Mouse (Mus musculus) heart, embryonic 15.5 days (tissue): ENCODE measurements around the gene Pam. TPM values are rescaled to one million over a fixed set of nuclear protein-coding genes. Genes with fewer than 3 reads are reported as not detected.

ENCODE experiments used
- ATAC-seq: fragments of 200-750 bp; cut with Nextera tagmentation; replicated peaks from 2 replicates; pipeline ENCODE4 v1.8.0; 2017; ENCODE audit warnings: low read depth, moderate TSS enrichment; ENCODE audit not compliant: insufficient number of reproducible peaks, insufficient read depth, low FRiP score
- H3K27ac ChIP-seq: fragments of 300-500 bp; sonication (generic); 2 replicates; pipeline ENCODE4 v1.5.1; 2015; ENCODE audit warnings: mild to moderate bottlenecking, inconsistent platforms
- H3K27me3 ChIP-seq: fragments of 300-500 bp; sonication (generic); 2 replicates; pipeline ENCODE4 v1.6.1; 2015; ENCODE audit warnings: inconsistent platforms
- H3K36me3 ChIP-seq: fragments of 300-500 bp; sonication (generic); 2 replicates; pipeline ENCODE4 v1.6.1; 2015; ENCODE audit warnings: mild to moderate bottlenecking, inconsistent platforms
- H3K4me1 ChIP-seq: fragments of 300-500 bp; sonication (generic); replicated peaks from 2 replicates; pipeline ENCODE4 v1.6.1; 2015; ENCODE audit warnings: inconsistent platforms
- H3K4me2 ChIP-seq: fragments of 300-500 bp; sonication (generic); 2 replicates; pipeline ENCODE4 v1.6.1; 2015; ENCODE audit warnings: inconsistent platforms, mild to moderate bottlenecking, moderate library complexity
- H3K4me3 ChIP-seq: fragments of 300-500 bp; sonication (generic); 2 replicates; pipeline ENCODE4 v1.5.1; 2015; ENCODE audit warnings: mild to moderate bottlenecking, inconsistent platforms
- H3K9ac ChIP-seq: fragments of 300-500 bp; sonication (generic); 2 replicates; pipeline ENCODE4 v1.6.1; 2015; ENCODE audit warnings: mild to moderate bottlenecking, inconsistent platforms
- H3K9me3 ChIP-seq: fragments of 300-500 bp; sonication (generic); replicated peaks from 2 replicates; pipeline ENCODE4 v1.6.1; 2016; ENCODE audit warnings: inconsistent platforms
- WGBS: fragments of 180-500 bp; shearing (Covaris S2); methylation state at CpG from one replicate; pipeline ENCODE4 v1.1.7; 2015; ENCODE audit warnings: mixed read lengths; 5-methylcytosine and 5-hydroxymethylcytosine counted together
- polyA plus RNA-seq: library from polyadenylated mRNA; unstranded; fragments of >200 nt; fragmentation: Nextera tagmentation; extraction: Ambion mirVana; gene quantifications from 2 replicates; pipeline ENCODE4 v1.2.1, GENCODE M21; 2015

Gene Pam
- polyA plus RNA-seq, 1 experiment from 2014 or later, result 544 TPM

DNA sequence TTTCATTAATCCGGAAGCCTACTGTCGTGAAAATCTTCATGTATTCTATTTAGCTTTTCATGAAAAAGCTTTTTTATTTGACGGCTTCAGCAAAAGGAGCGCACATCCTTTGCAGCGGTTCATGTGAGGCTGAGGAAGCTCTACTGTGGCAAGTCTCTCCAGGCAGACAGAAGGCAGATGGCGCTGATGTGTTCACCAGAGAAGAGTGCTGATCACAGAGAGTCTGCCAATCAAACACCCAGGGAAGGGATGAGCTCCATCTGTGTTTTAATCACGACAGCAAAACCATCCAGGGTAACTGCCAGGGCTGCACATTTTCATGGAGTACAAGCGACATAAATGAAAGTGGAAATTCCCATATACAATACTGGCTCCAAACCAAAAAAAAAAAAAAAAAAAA lies 63.6 kb downstream of the Pam start:
- H3K27me3 ChIP-seq, result no peaks in the 10 kb centered on the region
- no peaks in the 10 kb centered on the region for H3K9me3 ChIP-seq
- no peak overlapping the region for H3K4me2 ChIP-seq
- no peaks in the 10 kb centered on the region for H3K36me3 ChIP-seq
- H3K4me3 ChIP-seq, result no peak overlapping the region
- WGBS, result 83% methylated on average over 8 of the region's 8 CpGs
- H3K4me1 ChIP-seq, result no peaks in the 10 kb centered on the region
- ATAC-seq, result no peak
- H3K9ac ChIP-seq, result no peak overlapping the region
- no peak overlapping the region for H3K27ac ChIP-seq

DNA sequence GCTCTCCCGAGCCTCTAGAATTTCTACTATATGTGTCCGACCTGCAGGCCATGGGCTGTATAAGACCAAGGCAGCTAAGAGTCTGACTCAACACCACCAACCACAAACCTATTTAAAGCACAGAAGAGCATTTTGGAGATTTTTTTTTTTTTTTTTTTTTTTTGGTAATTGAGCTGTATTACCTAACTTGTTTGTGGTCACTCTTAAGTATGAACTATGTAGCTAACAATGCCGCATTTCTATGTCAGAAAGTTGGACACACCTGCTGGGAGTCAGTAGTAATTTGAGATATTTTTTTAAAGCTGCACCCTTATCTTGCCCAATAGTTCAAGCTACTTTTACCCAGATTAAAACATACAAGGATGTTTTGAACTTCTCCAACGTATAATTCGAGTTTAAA lies 66.4 kb downstream of the Pam start:
- Histone ChIP-seq H3K4me1 (no peaks in the 10 kb centered on the region), H3K9ac (no peak overlapping the region), H3K36me3 (no peaks in the 10 kb centered on the region), H3K4me3 (no peak overlapping the region), H3K4me2 (no peak overlapping the region), H3K27ac (no peak overlapping the region), H3K9me3 (no peaks in the 10 kb centered on the region), H3K27me3 (no peaks in the 10 kb centered on the region)
- 88% methylated on average over 5 of the region's 5 CpGs for WGBS
- no peak for ATAC-seq

DNA sequence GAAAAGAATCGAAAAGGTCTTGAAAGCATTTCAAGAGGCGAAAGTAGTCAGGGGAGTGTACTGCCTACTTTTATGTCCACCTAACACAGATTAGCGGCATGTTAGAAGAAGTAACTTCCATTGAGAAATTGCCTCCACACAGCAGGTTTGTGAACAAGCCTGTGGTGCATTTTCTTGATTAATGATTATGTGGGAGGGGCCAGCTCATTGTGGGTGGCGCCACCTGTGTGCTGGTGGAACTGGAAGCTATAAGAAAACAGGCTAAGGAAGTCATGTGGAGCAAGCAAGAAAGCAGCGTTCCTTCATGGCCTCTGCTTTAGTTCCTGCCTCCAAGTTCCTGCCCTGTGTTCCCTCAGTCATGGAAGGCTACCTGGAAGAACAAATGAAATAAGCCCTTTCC lies 67.0 kb downstream of the Pam start:
- H3K36me3 ChIP-seq, result no peaks in the 10 kb centered on the region
- no peak for ATAC-seq
- no peaks in the 10 kb centered on the region for H3K4me1 ChIP-seq
- H3K27me3 ChIP-seq, result no peaks in the 10 kb centered on the region
- 87% methylated on average over 5 of the region's 5 CpGs for WGBS
- H3K4me2 ChIP-seq, result no peak overlapping the region
- no peaks in the 10 kb centered on the region for H3K9me3 ChIP-seq
- no peak overlapping the region for H3K4me3 ChIP-seq
- no peak overlapping the region for H3K27ac ChIP-seq
- no peak overlapping the region for H3K9ac ChIP-seq

DNA sequence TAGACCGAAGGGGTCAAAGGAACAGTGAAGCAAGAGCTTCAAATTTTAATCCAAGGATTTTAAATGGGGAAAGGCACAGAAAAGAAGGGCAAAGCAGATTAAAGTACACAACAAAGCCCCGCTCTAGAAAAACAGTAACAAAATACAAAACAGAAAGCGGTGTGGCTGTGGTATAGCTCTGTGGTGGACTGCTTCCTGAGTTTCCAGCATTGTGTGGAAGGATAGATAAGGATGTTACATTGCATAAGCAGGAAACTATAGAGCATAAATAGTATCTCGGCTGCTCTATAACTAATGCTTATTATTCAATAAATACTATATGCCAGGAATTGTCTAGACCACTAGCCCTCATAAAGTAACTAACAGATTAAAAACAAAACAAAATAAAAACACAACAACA lies 67.5 kb downstream of the Pam start:
- no peaks in the 10 kb centered on the region for H3K4me1 ChIP-seq
- no peak overlapping the region for H3K4me2 ChIP-seq
- no peaks in the 10 kb centered on the region for H3K36me3 ChIP-seq
- no peak overlapping the region for H3K27ac ChIP-seq
- WGBS, result 81% methylated on average over 4 of the region's 4 CpGs
- H3K4me3 ChIP-seq, result no peak overlapping the region
- H3K9ac ChIP-seq, result no peak overlapping the region
- no peaks in the 10 kb centered on the region for H3K9me3 ChIP-seq
- H3K27me3 ChIP-seq, result no peaks in the 10 kb centered on the region
- no peak for ATAC-seq

DNA sequence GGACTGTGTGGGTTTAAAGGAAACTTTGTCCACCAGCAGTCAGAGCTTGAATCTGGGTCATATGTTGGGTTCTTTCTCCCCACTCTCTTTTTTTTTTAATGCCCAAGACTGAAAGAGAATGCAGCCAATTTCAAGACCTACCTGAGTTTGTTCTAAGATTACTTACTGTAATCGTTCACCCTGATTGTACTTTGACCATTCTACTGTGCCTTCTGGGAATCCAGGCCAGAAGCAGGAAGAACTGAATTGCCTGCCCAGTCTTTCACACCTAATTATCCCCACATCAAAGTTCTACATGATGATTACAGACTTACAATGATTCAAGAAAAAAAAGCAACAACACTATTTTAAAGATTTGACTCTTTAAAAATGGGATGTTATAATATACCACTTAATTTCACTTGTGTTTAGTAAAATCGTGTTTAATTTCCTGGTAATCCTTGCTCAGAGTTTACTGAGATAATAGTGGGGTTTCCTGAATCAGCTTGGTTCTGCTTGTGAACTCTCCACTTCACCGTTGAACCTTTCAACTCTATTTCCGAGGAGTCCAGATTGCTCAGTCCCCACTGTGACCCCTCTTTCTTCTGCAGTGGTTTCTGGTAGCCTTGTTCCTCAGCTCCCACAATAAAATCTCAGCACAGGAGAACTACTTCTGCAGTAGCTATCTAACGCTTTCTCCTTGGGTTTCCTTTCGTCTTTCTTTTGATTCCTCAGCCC lies 69.4 kb downstream of the Pam start:
- Histone ChIP-seq H3K9me3 (no peaks in the 10 kb centered on the region), H3K4me2 (no peak overlapping the region), H3K4me1 (no peaks in the 10 kb centered on the region), H3K27me3 (no peaks in the 10 kb centered on the region), H3K36me3 (no peaks in the 10 kb centered on the region), H3K4me3 (no peak overlapping the region), H3K27ac (no peak overlapping the region), H3K9ac (no peak overlapping the region)
- no peak for ATAC-seq
- WGBS, result 70% methylated on average over 6 of the region's 6 CpGs

DNA sequence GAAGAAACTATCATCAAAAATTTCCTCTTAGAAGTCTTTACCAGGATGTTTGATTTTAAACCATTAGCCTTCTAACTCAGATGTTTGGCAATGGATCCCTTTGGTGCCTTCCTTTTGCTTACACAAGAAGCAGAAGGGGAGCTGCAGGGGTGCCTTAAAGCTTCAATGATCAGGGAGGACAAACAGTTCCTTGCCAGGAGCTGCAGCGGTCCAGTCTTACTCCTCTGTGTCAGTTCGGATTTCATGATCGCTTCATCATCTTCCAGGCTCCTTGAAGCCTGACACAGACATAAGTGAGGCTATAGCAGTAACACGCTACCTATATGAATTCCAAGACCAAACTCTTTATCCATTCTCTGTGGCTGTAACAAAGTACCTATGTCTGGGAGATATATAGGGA lies 71.6 kb downstream of the Pam start:
- H3K4me2 ChIP-seq, result no peak overlapping the region
- ATAC-seq, result no peak
- H3K4me3 ChIP-seq, result no peak overlapping the region
- no peaks in the 10 kb centered on the region for H3K9me3 ChIP-seq
- no peak overlapping the region for H3K27ac ChIP-seq
- no peaks in the 10 kb centered on the region for H3K4me1 ChIP-seq
- H3K36me3 ChIP-seq, result no peaks in the 10 kb centered on the region
- no peaks in the 10 kb centered on the region for H3K27me3 ChIP-seq
- 88% methylated on average over 4 of the region's 4 CpGs for WGBS
- no peak overlapping the region for H3K9ac ChIP-seq

DNA sequence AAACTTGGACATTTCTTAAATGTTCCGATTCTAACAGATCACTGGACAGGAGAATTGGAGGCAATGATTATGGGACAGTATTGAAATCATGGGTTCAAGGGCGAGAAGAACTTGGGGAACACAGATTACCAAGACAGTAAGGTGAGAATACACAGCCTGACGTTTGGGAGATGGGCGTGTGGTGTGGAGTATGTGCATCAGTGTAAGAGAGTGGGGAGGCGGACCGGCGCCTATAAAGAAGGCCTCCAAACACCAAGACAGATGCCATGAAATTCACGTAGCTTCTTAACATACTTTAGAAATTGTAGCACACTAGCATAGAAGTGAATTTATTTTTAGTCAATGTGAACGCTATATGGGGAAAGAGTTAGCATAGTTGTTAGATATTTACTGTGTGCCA lies 76.5 kb downstream of the Pam start:
- no peak overlapping the region for H3K9ac ChIP-seq
- H3K36me3 ChIP-seq, result no peaks in the 10 kb centered on the region
- H3K4me1 ChIP-seq, result no peaks in the 10 kb centered on the region
- H3K27ac ChIP-seq, result no peak overlapping the region
- no peaks in the 10 kb centered on the region for H3K27me3 ChIP-seq
- 80% methylated on average over 9 of the region's 9 CpGs for WGBS
- H3K9me3 ChIP-seq, result no peaks in the 10 kb centered on the region
- no peak for ATAC-seq
- no peak overlapping the region for H3K4me3 ChIP-seq
- H3K4me2 ChIP-seq, result no peak overlapping the region

DNA sequence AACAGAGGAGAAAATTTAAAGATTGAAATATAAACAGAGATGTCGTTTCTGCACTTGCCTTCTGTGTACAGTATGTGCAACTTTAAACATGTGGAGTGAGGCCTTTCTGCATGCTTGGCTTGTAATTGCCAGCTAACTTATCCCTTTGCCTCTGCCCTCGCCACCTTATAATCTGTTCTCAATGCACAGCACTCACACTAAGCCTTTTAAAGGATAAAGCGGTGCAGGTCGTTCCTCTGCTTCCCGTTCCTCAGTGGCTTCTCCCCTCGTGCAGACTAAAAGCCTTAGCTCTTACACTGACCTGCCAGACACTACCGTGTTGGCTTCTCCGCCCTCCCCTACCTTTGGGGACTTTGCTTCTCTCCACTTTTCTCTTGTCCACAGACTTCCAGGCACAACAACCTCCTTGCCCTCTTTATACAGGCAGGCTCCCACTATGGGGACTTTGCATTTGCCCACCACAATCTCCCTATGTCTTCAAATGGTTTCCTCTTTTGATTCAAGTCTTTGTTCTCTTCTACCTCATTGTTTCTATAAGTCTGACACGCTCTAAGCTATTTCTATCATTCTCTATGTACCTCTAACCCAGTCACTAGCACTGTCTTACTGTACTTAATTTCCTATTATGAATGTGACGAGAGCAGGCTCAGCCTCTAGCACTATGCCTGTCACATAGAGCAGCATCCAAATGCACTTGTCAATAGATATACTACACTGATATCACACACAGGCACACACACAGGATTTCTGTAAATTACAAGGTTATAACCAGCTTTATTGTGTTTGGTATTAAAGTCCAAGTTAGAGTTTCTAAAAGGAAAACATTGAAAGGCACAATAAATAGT lies 79.2 kb downstream of the Pam start:
- H3K4me2 ChIP-seq, result no peak overlapping the region
- H3K27me3 ChIP-seq, result no peaks in the 10 kb centered on the region
- H3K4me1 ChIP-seq, result no peaks in the 10 kb centered on the region
- H3K27ac ChIP-seq, result no peak overlapping the region
- H3K36me3 ChIP-seq, result no peaks in the 10 kb centered on the region
- no peak overlapping the region for H3K4me3 ChIP-seq
- H3K9ac ChIP-seq, result no peak overlapping the region
- no peak for ATAC-seq
- no peaks in the 10 kb centered on the region for H3K9me3 ChIP-seq
- 65% methylated on average over 10 of the region's 10 CpGs for WGBS

DNA sequence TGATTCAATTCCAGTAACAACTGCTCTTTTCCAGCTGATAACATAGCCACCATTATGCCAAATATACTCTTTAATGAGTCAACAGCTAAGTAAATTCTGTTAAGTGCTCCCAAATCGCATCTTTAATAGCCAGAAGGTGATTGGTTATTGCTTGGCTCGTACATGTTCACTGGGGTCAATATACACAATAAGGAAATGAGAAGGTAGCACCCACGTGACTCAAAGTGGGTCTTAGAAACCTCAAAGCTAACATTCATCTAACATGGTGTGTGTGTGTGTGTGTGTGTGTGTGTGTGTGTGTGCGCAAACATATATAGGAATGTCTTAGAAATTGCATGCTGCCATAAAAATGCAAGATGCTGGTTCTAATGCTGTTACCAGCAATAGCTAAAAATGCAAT lies 79.9 kb downstream of the Pam start:
- H3K4me1 ChIP-seq, result no peaks in the 10 kb centered on the region
- H3K27ac ChIP-seq, result no peak overlapping the region
- H3K27me3 ChIP-seq, result no peaks in the 10 kb centered on the region
- no peak overlapping the region for H3K9ac ChIP-seq
- ATAC-seq, result no peak
- no peaks in the 10 kb centered on the region for H3K36me3 ChIP-seq
- H3K9me3 ChIP-seq, result no peaks in the 10 kb centered on the region
- 85% methylated on average over 4 of the region's 4 CpGs for WGBS
- no peak overlapping the region for H3K4me2 ChIP-seq
- no peak overlapping the region for H3K4me3 ChIP-seq

DNA sequence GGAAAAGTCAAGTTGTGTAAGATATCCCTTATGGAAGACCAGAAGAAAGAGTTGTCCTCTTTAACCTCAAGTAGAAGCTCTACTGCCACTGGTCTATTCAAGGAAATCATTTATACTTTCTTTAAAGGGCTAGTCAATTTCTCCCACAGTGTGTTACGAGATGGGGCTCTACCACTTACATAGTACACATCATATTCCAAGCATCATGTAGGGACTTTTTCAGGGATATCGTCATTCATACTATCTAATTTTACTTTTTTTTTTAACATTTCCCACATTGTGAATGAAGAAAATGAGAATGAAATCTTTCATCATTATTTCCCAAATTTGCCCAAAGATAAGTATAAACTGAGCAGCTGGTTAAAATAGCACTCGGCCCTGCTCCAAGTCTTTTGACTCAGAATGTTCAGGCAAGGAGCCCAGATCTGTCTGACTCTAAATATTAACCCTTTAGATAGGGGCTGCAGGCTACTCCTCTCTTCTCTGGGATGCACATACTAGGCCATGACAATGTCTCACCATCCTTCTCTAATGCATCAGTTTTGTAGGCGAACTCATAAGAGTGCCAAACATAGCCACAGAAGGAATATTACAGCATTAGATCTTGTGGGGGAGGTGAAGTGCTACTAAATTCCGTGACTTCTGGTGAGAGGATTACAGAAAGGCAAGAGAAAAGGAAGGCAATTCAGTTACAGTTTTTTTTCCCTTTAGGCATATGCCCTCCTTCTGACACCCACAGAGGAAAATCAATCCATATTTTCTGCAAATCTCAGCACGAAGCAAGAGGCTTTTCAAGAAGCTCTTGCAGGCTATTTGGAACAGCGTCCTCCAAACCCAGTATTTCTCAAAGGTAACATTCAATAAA lies 92.7 kb downstream of the Pam start:
- ATAC-seq, result peak; percentile 64

DNA sequence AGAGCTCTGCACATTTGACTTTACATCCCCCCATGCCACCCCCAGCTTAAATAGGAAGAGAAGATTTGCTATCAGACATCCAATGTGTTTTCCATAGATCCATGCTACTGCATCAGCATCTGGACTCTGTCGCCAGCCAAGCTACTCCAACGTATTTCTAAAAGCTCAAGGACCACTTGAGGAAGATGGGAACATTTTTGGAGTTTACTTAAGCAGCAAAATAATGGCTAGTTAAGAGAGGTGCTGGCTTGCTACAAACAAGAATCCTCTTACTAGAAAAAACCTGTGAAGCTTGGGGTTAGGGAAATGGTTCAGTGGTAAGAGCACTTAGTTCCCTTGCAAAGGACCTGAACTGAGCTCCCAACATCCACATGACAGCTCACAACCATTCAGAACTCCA lies 96.0 kb downstream of the Pam start:
- peaks cover 18% of the 10 kb centered on the region for H3K4me1 ChIP-seq
- no peaks in the 10 kb centered on the region for H3K36me3 ChIP-seq
- H3K27ac ChIP-seq, result no peak overlapping the region
- H3K9ac ChIP-seq, result no peak overlapping the region
- H3K4me3 ChIP-seq, result no peak overlapping the region
- no peak overlapping the region for H3K4me2 ChIP-seq
- WGBS, result 52% methylated on average over 2 of the region's 2 CpGs
- no peaks in the 10 kb centered on the region for H3K9me3 ChIP-seq
- ATAC-seq, result no peak
- H3K27me3 ChIP-seq, result no peaks in the 10 kb centered on the region

More for the DNA sequence above, 92.7 kb downstream of the Pam start:
- WGBS, result 43% methylated on average over 7 of the region's 7 CpGs
- Histone ChIP-seq H3K4me1 (peaks cover 18% of the 10 kb centered on the region), H3K4me2 (no peak overlapping the region), H3K27me3 (no peaks in the 10 kb centered on the region), H3K27ac (peak overlapping the region; percentile 71), H3K9ac (no peak overlapping the region), H3K9me3 (no peaks in the 10 kb centered on the region), H3K4me3 (no peak overlapping the region), H3K36me3 (no peaks in the 10 kb centered on the region)
